Mouse (Mus musculus): ENCODE data around the gene Gm7903.
"Not testable (repeated sequence)": the region's sequence is repeated elsewhere in the genome, so short reads cannot be mapped to it uniquely, and the experiment has no call there.

The Gm7903 gene

GRCm38 (mm10) chrX:135433535-135433934 lies at the start of gene Gm7903:
Gene Gm7903, plus strand, starts transcription at chrX:135433835.
- not testable (repeated sequence) for DNase-seq (ENCODE audit: low spot score in 2 of 2)

GRCm38 (mm10) chrX:135403578-135403977 lies 30.1 kb upstream of the Gm7903 start:
- not testable (repeated sequence) for DNase-seq (ENCODE audit: low spot score in 2 of 2)

DNA sequence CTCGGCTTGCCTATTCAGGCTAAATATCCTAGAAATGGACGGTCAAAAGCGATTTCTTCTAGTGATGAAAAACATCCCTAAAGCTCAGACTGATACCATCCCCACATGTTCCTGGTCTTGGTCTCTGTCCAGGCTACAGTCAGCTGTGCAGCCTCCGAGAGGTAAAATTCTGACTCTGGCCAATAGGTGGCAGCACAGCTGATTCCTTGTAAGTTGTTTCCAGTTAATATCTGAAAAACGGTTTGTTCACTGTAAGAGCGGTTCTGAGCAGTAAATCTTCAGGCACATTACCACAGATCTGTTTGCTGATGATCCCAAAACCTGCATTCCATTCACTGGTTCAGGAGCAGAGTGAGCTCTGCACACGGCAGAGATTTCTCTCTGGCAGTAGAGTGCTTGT lies 12.4 kb upstream of the Gm7903 start:
- peak in 1 of 2 experiments; percentile 0 for DNase-seq (ENCODE audit: low spot score in 2 of 2)

- DNase-seq (ENCODE audit: low spot score in 2 of 2), result not testable (repeated sequence)
Observed at GRCm38 (mm10) chrX:135421824-135422223, 11.8 kb upstream of the Gm7903 start.

GRCm38 (mm10) chrX:135422473-135422872 lies 11.2 kb upstream of the Gm7903 start:
- not testable (repeated sequence) for DNase-seq (ENCODE audit: low spot score in 2 of 2)

- not testable (repeated sequence) for DNase-seq (ENCODE audit: low spot score in 2 of 2)
Observed at GRCm38 (mm10) chrX:135464160-135464559, 30.5 kb downstream of the Gm7903 start.

GRCm38 (mm10) chrX:135481902-135482301 lies 48.3 kb downstream of the Gm7903 start:
- not testable (repeated sequence) for DNase-seq (ENCODE audit: low spot score in 2 of 2)

GRCm38 (mm10) chrX:135483183-135483582 lies 49.5 kb downstream of the Gm7903 start:
- DNase-seq (ENCODE audit: low spot score in 2 of 2), result not testable (repeated sequence)

All from frontal cortex, postnatal 36 days (tissue).